Mouse (Mus musculus): ENCODE results near the gene Olfr1410. TPM values are rescaled to one million over a fixed set of nuclear protein-coding genes. Genes with fewer than 3 reads are reported as not detected.

Gene Olfr1410
- total and polyA plus RNA-seq, 2 experiments from 2014 or later = not detected

DNA sequence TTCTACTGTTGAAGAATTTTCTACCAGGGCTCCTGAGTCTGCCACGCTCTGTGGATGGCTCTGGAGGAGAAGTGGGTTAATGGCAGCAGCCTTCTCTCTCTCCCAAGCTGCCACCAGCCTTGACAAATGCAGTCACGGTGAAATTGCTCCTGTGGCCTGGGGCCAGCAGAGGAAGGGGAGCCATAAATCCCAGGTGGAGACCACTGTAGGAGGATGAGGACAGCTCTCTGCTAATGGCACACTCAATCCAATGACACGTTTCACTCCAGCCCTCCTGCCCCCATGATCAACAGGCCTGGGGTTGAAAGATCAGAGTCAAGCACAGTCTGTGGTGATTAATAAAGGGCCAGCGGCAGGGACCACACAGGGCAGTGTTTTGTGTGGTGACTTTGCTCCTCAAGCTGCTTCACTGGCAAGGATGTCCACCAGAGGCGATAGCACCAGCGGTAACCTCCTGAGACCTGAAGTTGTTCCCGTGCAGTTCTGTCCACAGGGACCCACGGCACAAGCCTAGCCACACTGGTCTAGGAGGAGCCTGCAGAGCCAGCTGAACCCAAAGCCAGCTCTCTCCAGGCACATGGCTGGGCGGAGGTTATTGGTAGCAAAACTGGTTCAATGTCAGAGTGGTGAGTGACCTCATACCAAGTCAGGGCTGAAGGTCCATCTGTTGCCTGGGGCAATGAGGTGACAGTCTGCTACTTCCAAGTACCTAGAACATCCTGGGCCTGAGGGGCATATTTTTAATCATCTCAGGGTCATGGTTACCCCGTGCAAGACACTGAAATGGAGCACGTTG is 51.6 kb downstream of the Olfr1410 start:
- no peak for TF ChIP-seq CTCF (IDR thresholded peaks at IDR 0.05; ENCODE audit: low read depth)
- H3K4me3 ChIP-seq (ENCODE audit: low read depth, low read length) = no peak overlapping the region
- no peaks in the 10 kb centered on the region for H3K9me3 ChIP-seq (ENCODE audit: low read length)
- DNase-seq (no peak), ATAC-seq (no peak)
- H3K4me2 ChIP-seq (ENCODE audit: low read depth) = no peak overlapping the region
- H3K4me1 ChIP-seq (ENCODE audit: insufficient read depth) = no peaks in the 10 kb centered on the region
- H3K9ac ChIP-seq = no peak overlapping the region
- no peaks in the 10 kb centered on the region for H3K27me3 ChIP-seq (ENCODE audit: insufficient read depth, low read length)
- no peaks in the 10 kb centered on the region for H3K36me3 ChIP-seq (ENCODE audit: insufficient read depth)
- 79% methylated on average over 11 of the region's 11 CpGs for WGBS
- no peak overlapping the region for H3K27ac ChIP-seq (ENCODE audit: low read depth, low read length)

DNA sequence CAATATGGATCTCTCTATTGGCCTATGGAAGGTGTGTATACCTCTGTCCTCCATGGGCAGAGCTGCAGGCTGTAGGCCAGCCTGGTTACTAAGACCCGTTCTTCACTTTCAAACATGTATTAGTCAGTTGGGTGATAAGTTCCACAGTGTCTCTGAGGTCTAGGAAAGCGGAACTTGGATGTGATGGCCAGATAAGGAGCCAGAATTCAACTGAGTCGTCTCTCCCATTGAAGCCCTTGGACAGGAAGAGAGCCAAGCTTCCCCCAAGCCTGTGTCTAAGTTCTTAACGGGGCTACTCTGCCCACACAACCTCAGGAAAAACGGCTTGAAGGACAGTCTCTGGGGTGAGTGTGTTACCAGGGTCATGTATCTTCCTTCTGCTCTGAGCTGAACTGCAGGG is 53.8 kb downstream of the Olfr1410 start:
- no peak for DNase-seq
- H3K9me3 ChIP-seq (ENCODE audit: low read length) = no peaks in the 10 kb centered on the region
- 70% methylated on average over 5 of the region's 5 CpGs for WGBS
- H3K36me3 ChIP-seq (ENCODE audit: insufficient read depth) = no peaks in the 10 kb centered on the region
- ATAC-seq = no peak
- no peak overlapping the region for H3K4me3 ChIP-seq (ENCODE audit: low read depth, low read length)
- no peaks in the 10 kb centered on the region for H3K4me1 ChIP-seq (ENCODE audit: insufficient read depth)
- H3K4me2 ChIP-seq (ENCODE audit: low read depth) = no peak overlapping the region
- TF ChIP-seq CTCF (IDR thresholded peaks at IDR 0.05; ENCODE audit: low read depth) = no peak
- H3K9ac ChIP-seq = no peak overlapping the region
- no peaks in the 10 kb centered on the region for H3K27me3 ChIP-seq (ENCODE audit: insufficient read depth, low read length)
- H3K27ac ChIP-seq (ENCODE audit: low read depth, low read length) = no peak overlapping the region

Other genes starting within 250 kb of the Olfr1410 start
- gene Ndufa10, start 131.9 kb upstream of the Olfr1410 start, total RNA-seq (2014; rRNA removed) = 181 and 182 TPM in 2 replicates
- gene Ndufa10, start 131.9 kb upstream of the Olfr1410 start, polyA plus RNA-seq (2015; fragmentation: Nextera tagmentation; extraction: Ambion mirVana) = 335 and 345 TPM in 2 replicates
- gene Olfr1416, start 120.7 kb upstream of the Olfr1410 start, total RNA-seq (2014; rRNA removed) = not detected in 2 replicates
- gene Olfr1416, start 120.7 kb upstream of the Olfr1410 start, polyA plus RNA-seq (2015; fragmentation: Nextera tagmentation; extraction: Ambion mirVana) = not detected in 2 replicates
- not detected in 2 replicates for gene Olfr1415, start 109.7 kb upstream of the Olfr1410 start, total RNA-seq (2014; rRNA removed)
- gene Olfr1415, start 109.7 kb upstream of the Olfr1410 start, polyA plus RNA-seq (2015; fragmentation: Nextera tagmentation; extraction: Ambion mirVana) = not detected in 2 replicates
- gene Olfr1414, start 87.1 kb upstream of the Olfr1410 start, total RNA-seq (2014; rRNA removed) = not detected in 2 replicates
- not detected in 2 replicates for gene Olfr1414, start 87.1 kb upstream of the Olfr1410 start, polyA plus RNA-seq (2015; fragmentation: Nextera tagmentation; extraction: Ambion mirVana)
- not detected in 2 replicates for gene Olfr1413, start 34.5 kb upstream of the Olfr1410 start, total RNA-seq (2014; rRNA removed)
- gene Olfr1413, start 34.5 kb upstream of the Olfr1410 start, polyA plus RNA-seq (2015; fragmentation: Nextera tagmentation; extraction: Ambion mirVana) = not detected in 2 replicates
- not detected in 2 replicates for gene Olfr1412, start 20.0 kb upstream of the Olfr1410 start, total RNA-seq (2014; rRNA removed)
- gene Olfr1412, start 20.0 kb upstream of the Olfr1410 start, polyA plus RNA-seq (2015; fragmentation: Nextera tagmentation; extraction: Ambion mirVana) = not detected in 2 replicates
- gene Olfr1411, start 11.4 kb upstream of the Olfr1410 start, total RNA-seq (2014; rRNA removed) = not detected in 2 replicates
- gene Olfr1411, start 11.4 kb upstream of the Olfr1410 start, polyA plus RNA-seq (2015; fragmentation: Nextera tagmentation; extraction: Ambion mirVana) = not detected in 2 replicates
- gene Olfr12, start 12.0 kb downstream of the Olfr1410 start, total RNA-seq (2014; rRNA removed) = not detected in 2 replicates
- gene Olfr12, start 12.0 kb downstream of the Olfr1410 start, polyA plus RNA-seq (2015; fragmentation: Nextera tagmentation; extraction: Ambion mirVana) = not detected in 2 replicates
- gene Cops9, start 36.2 kb downstream of the Olfr1410 start, total RNA-seq (2014; rRNA removed) = 202 and 291 TPM in 2 replicates
- gene Cops9, start 36.2 kb downstream of the Olfr1410 start, polyA plus RNA-seq (2015; fragmentation: Nextera tagmentation; extraction: Ambion mirVana) = 569 and 710 TPM in 2 replicates
- gene Otos, start 43.1 kb downstream of the Olfr1410 start, total RNA-seq (2014; rRNA removed) = 0.08 TPM in 1 of 2 replicates, not detected in the other
- gene Otos, start 43.1 kb downstream of the Olfr1410 start, polyA plus RNA-seq (2015; fragmentation: Nextera tagmentation; extraction: Ambion mirVana) = 0.21 and 0.92 TPM in 2 replicates
- 132 and 173 TPM in 2 replicates for gene Gpc1, start 225.9 kb downstream of the Olfr1410 start, total RNA-seq (2014; rRNA removed)
- gene Gpc1, start 225.9 kb downstream of the Olfr1410 start, polyA plus RNA-seq (2015; fragmentation: Nextera tagmentation; extraction: Ambion mirVana) = 47.4 and 52.8 TPM in 2 replicates